Mouse (Mus musculus) forebrain, embryonic 11.5 days (tissue): ENCODE measurements at regions not wholly inside any gene's neighbourhood (a gene's known extent, or its start where the extent isn't known, plus 50 kb on each side); places are given as distances from the start of the nearest gene placed in this dataset.
A peak's percentile ranks its signal among the peaks of the same experiment; 100 is the strongest.

Source experiments
- ATAC-seq: fragments of 200-750 bp; cut with Nextera tagmentation; replicated peaks from 2 replicates; pipeline ENCODE4 v1.8.0; 2017; ENCODE audit warnings: moderate TSS enrichment; ENCODE audit not compliant: low FRiP score
- DNase-seq: peaks from one replicate; pipeline ENCODE4 v3.0.0-alpha.2; 2017; ENCODE audit warnings: low spot score
- H3K27ac ChIP-seq: fragments of 300-500 bp; sonication (generic); 2 replicates; pipeline ENCODE4 v1.5.1; 2014; ENCODE audit warnings: low read depth, low read length
- H3K27me3 ChIP-seq: fragments of 300-500 bp; sonication (generic); 2 replicates; pipeline ENCODE4 v1.6.1; 2014; ENCODE audit warnings: mild to moderate bottlenecking, low read length, mixed read lengths; ENCODE audit not compliant: control insufficient read depth, insufficient read depth
- H3K36me3 ChIP-seq: fragments of 300-500 bp; sonication (generic); 2 replicates; pipeline ENCODE4 v1.6.1; 2014; ENCODE audit warnings: mild to moderate bottlenecking, low read length, moderate library complexity, mixed read lengths; ENCODE audit not compliant: control insufficient read depth, insufficient read depth
- H3K4me1 ChIP-seq: fragments of 300-500 bp; sonication (generic); replicated peaks from 2 replicates; pipeline ENCODE4 v1.6.1; 2014; ENCODE audit warnings: low read length, mixed read lengths; ENCODE audit not compliant: control insufficient read depth, insufficient read depth
- H3K4me2 ChIP-seq: fragments of 300-500 bp; sonication (generic); 2 replicates; pipeline ENCODE4 v1.6.1; 2014; ENCODE audit warnings: low read depth, mild to moderate bottlenecking, low read length, moderate library complexity, mixed read lengths; ENCODE audit not compliant: severe bottlenecking
- H3K4me3 ChIP-seq: fragments of 300-500 bp; sonication (generic); 2 replicates; pipeline ENCODE4 v1.5.1; 2014; ENCODE audit warnings: low read depth, low read length
- H3K9ac ChIP-seq: fragments of 300-500 bp; sonication (generic); 2 replicates; pipeline ENCODE4 v1.6.1; 2014; ENCODE audit warnings: low read length
- H3K9me3 ChIP-seq: fragments of 300-500 bp; sonication (generic); 2 replicates; pipeline ENCODE4 v1.6.1; 2016; ENCODE audit warnings: low read length, mixed read lengths; ENCODE audit not compliant: control insufficient read depth
- WGBS: fragments of 180-500 bp; shearing (Covaris S2); extraction: QIAGEN DNeasy Blood & Tissue Kit; methylation state at CpG from one replicate; pipeline ENCODE4 v1.1.7; 2014; 5-methylcytosine and 5-hydroxymethylcytosine counted together

GRCm38 (mm10) chr13:72365534-72366271 is 262.9 kb upstream of the Irx2 start:
- no peak overlapping the region for H3K4me3 ChIP-seq

GRCm38 (mm10) chr13:72366281-72366680 is 262.3 kb upstream of the Irx2 start:
- H3K4me1 ChIP-seq: peaks cover 4% of the 10 kb centered on the region; the same call in 1 of the 2 replicates
- WGBS: 58% methylated on average over 11 of the region's 11 CpGs
- H3K27me3 ChIP-seq: peaks cover 49% of the 10 kb centered on the region
- H3K27ac ChIP-seq: no peak overlapping the region
- no peak for ATAC-seq
- H3K4me2 ChIP-seq: no peak overlapping the region; the same call in 1 of the 2 replicates
- H3K9ac ChIP-seq: no peak overlapping the region
- DNase-seq: no peak
- H3K9me3 ChIP-seq: no peaks in the 10 kb centered on the region
- no peaks in the 10 kb centered on the region for H3K36me3 ChIP-seq
- no peak overlapping the region for H3K4me3 ChIP-seq

More at GRCm38 (mm10) chr13:72365534-72366271, 262.9 kb upstream of the Irx2 start:
- no peaks in the 10 kb centered on the region for H3K9me3 ChIP-seq
- peak; percentile 76 for DNase-seq
- peaks cover 49% of the 10 kb centered on the region for H3K27me3 ChIP-seq
- no peak overlapping the region for H3K27ac ChIP-seq
- H3K4me1 ChIP-seq: peaks cover 4% of the 10 kb centered on the region; the same call in 1 of the 2 replicates
- ATAC-seq: peak; percentile 46; the same call in 1 of the 2 replicates
- peak overlapping the region; percentile 24; the same call in 1 of the 2 replicates for H3K4me2 ChIP-seq
- H3K36me3 ChIP-seq: no peaks in the 10 kb centered on the region
- H3K9ac ChIP-seq: no peak overlapping the region
- 17% methylated on average over 24 of the region's 24 CpGs for WGBS

- no peaks in the 10 kb centered on the region for H3K36me3 ChIP-seq
- peaks cover 4% of the 10 kb centered on the region; the same call in 1 of the 2 replicates for H3K4me1 ChIP-seq
- no peak overlapping the region for H3K4me2 ChIP-seq
- no peak overlapping the region for H3K9ac ChIP-seq
- ATAC-seq (no peak), DNase-seq (no peak)
- WGBS: 77% methylated on average over 1 of the region's 1 CpGs
- no peaks in the 10 kb centered on the region for H3K9me3 ChIP-seq
- H3K27me3 ChIP-seq: peaks cover 15% of the 10 kb centered on the region
- H3K27ac ChIP-seq: no peak overlapping the region
- H3K4me3 ChIP-seq: no peak overlapping the region
These were observed 258.5 kb upstream of the Irx2 start for GRCm38 (mm10) chr13:72370131-72370530.

- Histone ChIP-seq H3K9ac (no peak overlapping the region), H3K4me3 (no peak overlapping the region), H3K4me1 (peaks cover 1% of the 10 kb centered on the region; the same call in 1 of the 2 replicates), H3K4me2 (no peak overlapping the region), H3K36me3 (no peaks in the 10 kb centered on the region), H3K9me3 (no peaks in the 10 kb centered on the region), H3K27me3 (peaks cover 11% of the 10 kb centered on the region), H3K27ac (no peak overlapping the region)
- ATAC-seq (no peak), DNase-seq (no peak)
- 71% methylated on average over 5 of the region's 5 CpGs for WGBS
These were observed 257.6 kb upstream of the Irx2 start for GRCm38 (mm10) chr13:72370997-72371396.

GRCm38 (mm10) chr13:72393366-72393765 is 235.3 kb upstream of the Irx2 start:
- DNase-seq (no peak), ATAC-seq (no peak)
- Histone ChIP-seq H3K27me3 (no peaks in the 10 kb centered on the region), H3K9me3 (no peaks in the 10 kb centered on the region), H3K27ac (no peak overlapping the region), H3K9ac (no peak overlapping the region), H3K4me2 (no peak overlapping the region), H3K36me3 (no peaks in the 10 kb centered on the region), H3K4me1 (no peaks in the 10 kb centered on the region), H3K4me3 (no peak overlapping the region)
- WGBS: 90% methylated on average over 2 of the region's 2 CpGs

- no peaks in the 10 kb centered on the region for H3K9me3 ChIP-seq
- DNase-seq (peak; percentile 55), ATAC-seq (peak; percentile 49)
- no peak overlapping the region for H3K4me3 ChIP-seq
- H3K4me1 ChIP-seq: no peaks in the 10 kb centered on the region
- no peak overlapping the region for H3K9ac ChIP-seq
- no peaks in the 10 kb centered on the region for H3K36me3 ChIP-seq
- H3K27ac ChIP-seq: no peak overlapping the region
- no peak overlapping the region for H3K4me2 ChIP-seq
- no peaks in the 10 kb centered on the region for H3K27me3 ChIP-seq
- 55% methylated on average over 10 of the region's 10 CpGs for WGBS
These were observed 227.9 kb upstream of the Irx2 start for GRCm38 (mm10) chr13:72400677-72401076.

GRCm38 (mm10) chr13:72409238-72409965 is 219.2 kb upstream of the Irx2 start:
- no peaks in the 10 kb centered on the region for H3K27me3 ChIP-seq
- no peak overlapping the region for H3K4me3 ChIP-seq
- H3K9ac ChIP-seq: no peak overlapping the region
- H3K9me3 ChIP-seq: no peaks in the 10 kb centered on the region
- WGBS: 75% methylated on average over 11 of the region's 11 CpGs
- H3K36me3 ChIP-seq: no peaks in the 10 kb centered on the region
- no peaks in the 10 kb centered on the region for H3K4me1 ChIP-seq
- DNase-seq (no peak), ATAC-seq (no peak)
- H3K27ac ChIP-seq: no peak overlapping the region
- no peak overlapping the region for H3K4me2 ChIP-seq

GRCm38 (mm10) chr13:72412656-72413055 is 216.0 kb upstream of the Irx2 start:
- no peak for ATAC-seq
- Histone ChIP-seq H3K36me3 (no peaks in the 10 kb centered on the region), H3K9me3 (no peaks in the 10 kb centered on the region), H3K4me2 (no peak overlapping the region), H3K4me1 (no peaks in the 10 kb centered on the region), H3K9ac (no peak overlapping the region), H3K27me3 (no peaks in the 10 kb centered on the region), H3K4me3 (no peak overlapping the region), H3K27ac (no peak overlapping the region)
- no peak for DNase-seq
- WGBS: 89% methylated on average over 4 of the region's 4 CpGs
